7 mouse cellular contexts compared by ENCODE assay signal in the genomic region with DNA sequence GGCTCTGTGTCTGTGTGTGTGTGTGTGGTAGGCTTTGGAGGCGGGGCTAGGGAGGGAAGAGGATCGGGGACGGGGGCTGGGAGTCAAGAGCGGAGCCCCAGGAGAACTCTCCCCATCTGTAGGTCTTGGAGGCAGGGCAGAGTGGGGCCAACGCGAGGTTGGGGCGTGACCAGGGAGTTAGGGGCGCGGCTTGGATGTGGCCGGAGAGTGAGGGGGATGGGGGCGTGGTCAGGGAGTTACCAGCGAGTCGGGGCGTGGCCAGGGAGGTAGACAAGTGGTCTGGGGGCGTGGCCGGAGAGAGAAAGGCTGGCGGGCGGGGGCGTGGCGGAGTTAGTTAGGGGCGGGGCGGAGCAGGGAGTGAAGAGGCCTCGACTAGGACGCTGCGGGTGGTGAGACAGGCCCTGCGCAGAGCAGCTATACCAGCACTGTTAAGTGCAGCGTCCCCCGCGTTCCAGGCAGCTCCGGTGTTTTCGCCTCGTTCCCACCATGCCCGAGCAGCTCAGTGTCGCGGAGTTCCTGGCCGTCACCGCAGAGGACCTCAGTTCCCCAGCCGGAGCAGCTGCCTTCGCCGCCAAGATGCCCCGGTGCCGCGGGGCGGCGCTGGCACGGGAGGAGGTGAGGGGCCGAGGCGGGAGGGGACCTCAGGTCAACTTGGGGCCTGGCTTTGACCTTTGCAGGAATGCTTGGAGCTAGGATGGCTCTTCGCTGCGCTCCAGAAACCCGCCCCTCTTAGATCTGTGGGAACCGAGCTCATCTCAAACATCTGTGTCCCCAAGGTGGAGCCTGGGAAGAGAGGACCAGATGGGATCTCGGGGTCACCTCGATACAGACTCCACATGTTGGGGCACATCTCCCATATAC. TPM values are rescaled to one million over a fixed set of nuclear protein-coding genes. Genes with fewer than 3 reads are reported as not detected.
A peak's percentile ranks its signal among the peaks of the same experiment; 100 is the strongest.
DNase-seq lines count a peak whose midpoint lies in the region; ATAC-seq and TF ChIP-seq lines count a peak whose summit lies in the region.

Asap3 (plus strand) TSS at position 333 of the 861 bp plus-strand sequence.

- peak within 1 kb of the TSS; percentile 51 for H3K4me3 ChIP-seq in intestine, postnatal 0 days (ENCODE audit: low read depth, low read length)
- H3K4me3 ChIP-seq in limb, embryonic 10.5 days, result peak within 1 kb of the TSS; percentile 74
- peak within 1 kb of the TSS; percentile 59 for H3K4me3 ChIP-seq in midbrain, embryonic 13.5 days (replicated peaks)

- no peak within 1 kb of the TSS for H3K27ac ChIP-seq in intestine, postnatal 0 days (ENCODE audit: low read depth, low read length)
- peak within 1 kb of the TSS; percentile 80 for H3K27ac ChIP-seq in limb, embryonic 10.5 days
- peak within 1 kb of the TSS; percentile 54; the same call in 1 of the 2 replicates for H3K27ac ChIP-seq in midbrain, embryonic 13.5 days

- no peaks in the 10 kb centered on the region for H3K9me3 ChIP-seq in intestine, postnatal 0 days (ENCODE audit: control insufficient read depth)
- H3K9me3 ChIP-seq in limb, embryonic 10.5 days (replicated peaks), result no peaks in the 10 kb centered on the region
- H3K9me3 ChIP-seq in midbrain, embryonic 13.5 days, result no peaks in the 10 kb centered on the region

- under 1% methylated on average over 49 of the region's 54 CpGs for WGBS in intestine, postnatal 0 days
- under 1% methylated on average over 51 of the region's 54 CpGs for WGBS in limb, embryonic 10.5 days
- under 1% methylated on average over 53 of the region's 54 CpGs for WGBS in midbrain, embryonic 13.5 days

- H3K9ac ChIP-seq in intestine, postnatal 0 days (ENCODE audit: low read depth, low read length), result peak within 1 kb of the TSS; percentile 41; the same call in 1 of the 2 replicates
- H3K9ac ChIP-seq in midbrain, embryonic 13.5 days (replicated peaks), result peak within 1 kb of the TSS; percentile 84

- peak; percentile 80 for ATAC-seq in intestine, postnatal 0 days
- peak; percentile 94 for ATAC-seq in midbrain, embryonic 13.5 days

- H3K4me1 ChIP-seq in intestine, postnatal 0 days (replicated peaks; ENCODE audit: control insufficient read depth, insufficient read depth, low read length), result peaks cover 6% of the 10 kb centered on the region; the same call in 1 of the 2 replicates
- peaks cover 29% of the 10 kb centered on the region for H3K4me1 ChIP-seq in limb, embryonic 10.5 days
- peaks cover 13% of the 10 kb centered on the region for H3K4me1 ChIP-seq in midbrain, embryonic 13.5 days (replicated peaks)

- peak; percentile 50; the same call in 1 of the 2 replicates for TF ChIP-seq CTCF in intestine, postnatal 0 days (IDR thresholded peaks at IDR 0.05; ENCODE audit: low read depth)

- no peaks in the 10 kb centered on the region for H3K36me3 ChIP-seq in intestine, postnatal 0 days (ENCODE audit: control insufficient read depth, insufficient read depth)
- no peaks in the 10 kb centered on the region for H3K36me3 ChIP-seq in limb, embryonic 10.5 days
- no peaks in the 10 kb centered on the region for H3K36me3 ChIP-seq in midbrain, embryonic 13.5 days

- peak; percentile 93 for DNase-seq in adrenal gland, adult 8-10 months
- DNase-seq in embryo, embryonic 9.5 days (ENCODE audit: extremely low spot score), result peak; percentile 100
- DNase-seq in gonadal fat pad, adult 2 months (ENCODE audit: low read depth), result peak; percentile 33
- peak; percentile 100 for DNase-seq in limb, embryonic 10.5 days (ENCODE audit: low spot score)
- peak; percentile 63 for DNase-seq in spleen, adult 12 weeks (ENCODE audit: low spot score)

- peak within 1 kb of the TSS; percentile 83 for H3K4me2 ChIP-seq in intestine, postnatal 0 days (replicated peaks; ENCODE audit: low read depth)
- H3K4me2 ChIP-seq in midbrain, embryonic 13.5 days (replicated peaks), result peak within 1 kb of the TSS; percentile 98

- no peaks in the 10 kb centered on the region for H3K27me3 ChIP-seq in intestine, postnatal 0 days (replicated peaks; ENCODE audit: control insufficient read depth, insufficient read depth, low read length)
- H3K27me3 ChIP-seq in limb, embryonic 10.5 days (ENCODE audit: low read depth, poor library complexity, severe bottlenecking), result peaks cover 48% of the 10 kb centered on the region
- peaks cover 8% of the 10 kb centered on the region; the same call in 1 of the 2 replicates for H3K27me3 ChIP-seq in midbrain, embryonic 13.5 days

RNA-seq across cellular contexts. Expression of gene Asap3, which starts in this region (rescaled TPM):
- total RNA-seq in adrenal gland, adult 8-10 months (2022), result 1 to 10 TPM; 2.5 to 4.9 (median 3.6) TPM
- polyA plus RNA-seq in gonadal fat pad, adult 2 months (2012; rRNA removed), result 5.6 and 6.2 TPM in 2 replicates
- polyA plus RNA-seq in intestine, postnatal 0 days (2015; fragmentation: Nextera tagmentation; extraction: Ambion mirVana), result 0.95 and 1.1 TPM in 2 replicates
- 2.3 and 3.7 TPM in 2 replicates for polyA plus RNA-seq in limb, embryonic 10.5 days (2016; fragmentation: Nextera tagmentation; extraction: Ambion mirVana)
- polyA plus RNA-seq in midbrain, embryonic 13.5 days (2015; fragmentation: Nextera tagmentation; extraction: Ambion mirVana), result 3.9 and 4.5 TPM in 2 replicates

Comparison
In these comparisons a context has a peak if more than half of its experiments do, and no peak if none do; other contexts are left out.
1. DNase-seq: peak in every context shown above with its lines; median percentile 100 in embryo, embryonic 9.5 days; 100 in limb, embryonic 10.5 days; 93 in adrenal gland, adult 8-10 months; 63 in spleen, adult 12 weeks; 33 in gonadal fat pad, adult 2 months.